Mouse (Mus musculus) right cerebral cortex, postnatal 4 days (tissue): ENCODE results near the gene Ube4a.
"Not testable (repeated sequence)": the region's sequence is repeated elsewhere in the genome, so short reads cannot be mapped to it uniquely, and the experiment has no call there.

Experiments
- DNase-seq: peaks from one replicate; pipeline ENCODE4 v3.0.0-alpha.2; 2022

Gene Ube4a

DNA sequence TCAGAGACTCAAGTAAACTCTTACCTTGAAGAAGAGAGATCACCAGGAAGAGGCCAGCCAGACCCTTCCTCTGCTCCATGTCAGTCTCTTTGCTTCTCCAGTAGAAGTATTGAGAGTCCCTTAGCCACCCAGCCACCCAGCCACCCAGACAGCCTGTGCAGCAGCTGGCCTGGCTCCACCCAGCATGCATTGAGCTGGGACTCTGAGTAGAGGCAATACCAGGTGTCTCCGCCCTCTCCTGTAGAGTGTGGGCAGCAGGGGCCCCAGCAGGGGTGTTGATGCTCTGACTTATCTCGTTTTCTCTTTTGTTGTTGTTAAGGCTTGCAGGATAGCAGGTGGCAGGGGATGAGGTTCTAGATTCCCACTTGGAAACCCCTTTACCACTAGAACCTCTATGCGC is 14.8 kb upstream of the Ube4a start, which contains the start of gene Cd3g:
Cd3g (minus strand) TSS at position 190 of the 400 bp plus-strand sequence.
- DNase-seq = no peak

GRCm38 (mm10) chr9:44979806-44980205 is 14.4 kb upstream of the Ube4a start:
- no peak for DNase-seq

GRCm38 (mm10) chr9:44977813-44978212 is 12.4 kb upstream of the Ube4a start:
- no peak for DNase-seq

DNA sequence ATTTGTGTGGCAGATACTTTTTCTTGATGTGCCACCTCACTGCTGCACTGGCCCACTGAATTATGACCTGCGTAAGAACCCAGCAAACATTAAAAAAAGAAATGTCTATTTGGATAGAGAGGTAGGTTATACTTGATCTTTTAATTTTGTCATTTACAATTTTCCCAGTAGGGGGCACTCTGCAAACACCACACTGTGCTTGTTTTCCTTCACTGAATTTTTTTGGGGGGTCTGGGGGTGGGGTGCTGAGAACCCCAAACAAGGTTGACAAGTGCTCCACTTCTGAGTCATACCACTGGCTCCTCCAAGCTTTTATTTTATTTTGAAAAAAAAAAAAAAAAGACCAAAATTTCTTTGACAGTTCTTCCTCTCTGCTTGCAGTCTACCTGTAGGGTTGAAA is 4.0 kb upstream of the Ube4a start:
- no peak for DNase-seq

GRCm38 (mm10) chr9:44967763-44968162 is 2.4 kb upstream of the Ube4a start:
- not testable (repeated sequence) for DNase-seq

DNA sequence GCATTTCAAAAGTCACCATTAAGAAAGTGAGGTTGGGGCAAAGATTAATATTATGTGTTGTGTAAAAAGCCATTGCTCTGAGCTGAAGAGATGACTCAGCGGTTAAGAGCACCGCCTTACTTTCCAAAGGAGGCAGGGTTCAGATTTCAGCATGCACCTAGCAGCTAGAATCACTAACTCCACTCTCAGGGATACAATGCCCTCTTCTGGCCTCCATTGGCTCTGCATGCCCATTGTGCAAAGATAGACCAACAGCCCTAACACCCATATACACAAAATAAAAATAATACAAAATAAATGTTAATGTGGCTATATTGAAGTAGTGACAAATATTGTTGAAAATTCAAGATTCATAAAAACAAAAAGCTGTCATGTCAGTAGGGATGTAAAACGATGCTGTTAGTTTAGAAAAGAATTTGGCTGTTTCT is 1.4 kb upstream of the Ube4a start:
- peak; percentile 38 for DNase-seq

DNA sequence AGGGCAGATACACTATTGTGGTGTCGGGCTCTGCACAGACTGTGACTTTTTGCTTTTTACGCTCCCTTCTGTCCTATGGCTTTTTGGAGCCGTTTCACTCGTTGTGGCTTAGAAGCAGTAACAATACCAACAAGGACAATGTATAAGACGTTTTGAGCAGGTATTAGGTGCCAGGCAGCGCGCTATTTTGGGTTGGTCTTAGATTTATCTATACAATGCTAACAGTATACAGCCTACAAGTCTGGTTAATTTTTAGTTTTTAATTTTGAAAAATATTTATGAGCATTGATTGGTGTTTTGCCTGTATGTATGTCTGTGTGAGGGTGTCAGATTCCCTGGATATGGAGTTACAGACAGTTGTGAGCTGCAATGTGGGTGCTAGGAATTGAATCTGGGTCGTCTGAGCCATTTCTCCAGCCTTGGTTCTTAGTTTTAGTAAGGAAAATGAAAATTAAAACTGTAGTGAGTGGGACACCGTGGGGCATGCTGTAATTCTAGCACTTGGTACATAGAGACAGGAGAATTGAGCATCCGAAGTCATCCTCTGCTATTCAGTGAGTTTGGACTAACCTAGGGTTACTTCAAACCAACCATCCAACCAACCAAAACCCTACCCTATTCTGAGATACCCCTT is 550 bp upstream of the Ube4a start:
- DNase-seq = no peak

- no peak for DNase-seq
These were observed 11.0 kb downstream of the Ube4a start for GRCm38 (mm10) chr9:44954432-44954831.

DNA sequence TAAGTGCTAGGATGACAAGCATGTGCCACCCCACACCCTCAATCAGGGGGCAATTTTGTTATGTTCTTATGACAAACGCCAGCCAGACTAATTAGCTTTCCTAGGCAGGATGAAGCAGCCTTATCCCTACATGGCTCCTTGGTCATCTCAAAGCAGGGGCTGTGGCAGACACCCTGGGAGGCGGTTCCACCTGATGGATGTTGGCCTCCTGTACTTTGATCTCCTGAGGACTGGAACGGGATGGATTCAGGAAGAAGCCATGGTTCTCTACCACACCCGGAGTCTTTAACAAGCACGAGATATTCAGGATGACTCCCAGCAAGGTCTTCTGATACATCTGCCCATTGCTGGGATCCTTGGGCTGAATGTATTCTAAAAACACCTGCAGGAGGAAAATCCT is 17.6 kb downstream of the Ube4a start:
- DNase-seq = no peak

- DNase-seq = no peak
These were observed 19.2 kb downstream of the Ube4a start for GRCm38 (mm10) chr9:44946185-44946695.

DNA sequence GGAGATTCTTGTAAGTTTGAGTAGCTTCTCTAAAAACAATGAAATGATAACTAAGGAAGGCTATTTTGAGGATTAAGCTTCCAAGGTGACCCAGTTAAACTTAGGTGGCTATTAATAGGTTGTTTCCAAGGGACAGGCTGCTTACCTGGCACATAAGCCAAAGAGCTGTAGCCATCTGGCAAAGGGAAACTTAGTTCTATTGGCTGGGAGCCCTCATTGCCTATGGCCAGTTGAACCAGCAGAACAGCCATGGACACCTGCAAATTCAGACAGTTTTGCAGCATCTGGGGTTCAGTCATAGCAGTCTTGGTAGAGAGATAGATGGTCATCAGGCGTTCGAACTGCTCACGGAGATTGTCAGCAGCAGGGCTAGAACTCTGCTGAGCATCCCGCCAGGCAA is 23.0 kb downstream of the Ube4a start:
- no peak for DNase-seq

- DNase-seq = no peak
These were observed 23.6 kb downstream of the Ube4a start for GRCm38 (mm10) chr9:44941756-44942155.

- DNase-seq = no peak
These were observed 43.9 kb downstream of the Ube4a start for GRCm38 (mm10) chr9:44921543-44921942.

DNA sequence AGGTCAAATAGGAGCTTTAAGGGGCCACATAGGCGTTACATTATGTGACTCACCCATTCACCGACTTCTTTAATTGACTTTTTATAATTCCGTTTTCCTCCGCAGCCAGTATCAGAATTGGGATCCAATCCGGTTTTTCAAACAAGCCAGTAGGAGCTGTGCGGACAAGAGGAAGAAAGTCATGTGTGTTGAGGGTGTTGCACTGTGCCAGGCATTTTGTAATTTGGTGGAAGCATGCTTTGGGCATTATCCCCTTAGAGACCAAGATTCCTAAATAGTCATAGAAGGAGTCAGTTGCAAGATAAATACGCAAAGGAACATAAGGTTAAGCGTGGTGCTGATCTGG is 44.3 kb downstream of the Ube4a start:
- DNase-seq = no peak

DNA sequence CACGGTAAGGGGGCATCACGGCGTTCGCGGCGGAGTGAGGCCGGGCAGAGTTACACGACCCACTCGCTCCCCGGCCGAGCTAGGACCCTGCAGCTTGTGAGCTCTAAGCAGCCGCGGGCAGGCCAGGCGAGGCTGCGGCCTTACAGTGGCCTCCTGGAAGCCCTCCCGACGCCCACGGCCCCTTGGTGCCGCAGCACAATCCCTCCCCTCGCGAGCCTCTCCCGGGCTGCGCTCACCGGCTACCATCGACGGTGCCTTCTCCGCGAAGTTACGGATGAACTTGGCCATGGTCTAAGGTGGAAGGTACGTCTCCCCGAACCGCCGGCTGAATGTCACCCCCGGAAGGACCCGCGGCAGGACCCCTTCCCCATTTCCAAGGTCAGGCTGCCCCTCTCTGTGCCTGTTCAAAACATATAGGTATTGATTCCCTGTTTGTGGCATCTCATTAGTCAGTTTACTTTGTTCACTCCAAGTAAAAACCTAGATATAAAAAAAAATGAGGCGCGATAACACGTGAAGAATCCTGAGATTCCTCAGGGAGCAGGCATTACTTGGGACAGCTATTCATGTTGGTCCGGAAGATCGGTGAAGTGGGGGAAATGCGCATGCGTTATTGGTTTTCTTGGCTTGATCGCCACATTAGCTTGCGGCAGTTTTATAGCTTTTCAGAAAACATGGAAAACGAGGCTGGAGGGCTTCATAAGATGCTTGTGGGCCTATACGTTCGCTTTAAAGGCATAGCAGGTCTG is 44.9 kb downstream of the Ube4a start, which contains the start of gene Atp5l:
Atp5l (minus strand) TSS at position 369 of the 749 bp plus-strand sequence.
- peak; percentile 71 for DNase-seq

- no peak for DNase-seq
These were observed 45.8 kb downstream of the Ube4a start for GRCm38 (mm10) chr9:44919606-44920005.

- DNase-seq = peak; percentile 38
These were observed 49.2 kb downstream of the Ube4a start for GRCm38 (mm10) chr9:44916196-44916595.

GRCm38 (mm10) chr9:44914706-44915105 is 50.7 kb downstream of the Ube4a start:
- DNase-seq = no peak

GRCm38 (mm10) chr9:44911365-44911764 is 54.0 kb downstream of the Ube4a start:
- DNase-seq = no peak

DNA sequence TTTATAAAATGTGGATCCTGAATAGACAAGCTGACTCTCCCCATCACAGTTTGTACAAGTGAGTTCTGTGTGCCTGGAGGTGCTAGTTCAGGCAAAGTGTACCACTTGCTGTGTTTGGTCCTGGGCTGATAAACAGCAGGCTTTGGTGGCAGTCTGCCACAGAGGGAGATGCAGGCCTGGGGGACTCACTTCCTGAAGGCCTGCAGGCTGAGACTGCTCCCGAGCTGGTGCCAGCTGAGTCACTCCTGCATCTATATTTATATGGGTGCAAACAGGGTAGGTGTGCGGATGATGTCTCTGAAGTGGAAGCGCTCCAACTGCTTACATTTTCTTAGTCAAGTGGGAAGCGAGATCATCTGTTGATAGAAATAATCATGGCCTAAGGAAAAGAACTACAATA is 59.8 kb downstream of the Ube4a start:
- DNase-seq = no peak

GRCm38 (mm10) chr9:44904964-44905363 is 60.4 kb downstream of the Ube4a start:
- DNase-seq = peak; percentile 33

- no peak for DNase-seq
These were observed 61.5 kb downstream of the Ube4a start for GRCm38 (mm10) chr9:44903856-44904255.

DNA sequence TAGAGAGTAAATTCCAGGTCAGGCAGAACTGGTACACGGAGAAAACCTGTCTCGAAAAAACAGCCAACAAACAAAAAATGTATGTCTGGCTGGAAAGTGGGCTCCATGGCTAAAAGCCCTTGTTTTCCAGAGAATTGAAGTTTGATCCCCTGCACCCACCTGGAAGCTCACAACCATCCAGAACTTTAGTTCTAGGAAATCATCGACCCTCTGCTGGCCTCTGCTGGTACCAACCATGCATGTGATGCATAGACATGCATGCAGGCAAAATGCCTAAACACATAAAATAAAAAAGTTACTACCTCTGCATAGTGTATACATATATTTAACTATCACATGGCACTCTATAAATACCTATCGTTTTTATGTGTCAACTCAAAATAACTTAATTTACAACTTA is 65.0 kb downstream of the Ube4a start:
- no peak for DNase-seq

GRCm38 (mm10) chr9:44899716-44900115 is 65.7 kb downstream of the Ube4a start:
- DNase-seq = no peak
